Mouse (Mus musculus) hindbrain, embryonic 11.5 days (tissue): ENCODE measurements around the gene Lrrfip1. TPM values are rescaled to one million over a fixed set of nuclear protein-coding genes. Genes with fewer than 3 reads are reported as not detected.

Experiments
- ATAC-seq: fragments of 200-750 bp; cut with Nextera tagmentation; 2 replicates; pipeline ENCODE4 v1.8.0; 2017; ENCODE audit warnings: mild to moderate bottlenecking, moderate TSS enrichment, moderate library complexity; ENCODE audit not compliant: low FRiP score
- DNase-seq: peaks from one replicate; pipeline ENCODE4 v3.0.0-alpha.2; 2015; ENCODE audit warnings: low spot score
- H3K27ac ChIP-seq: fragments of 300-500 bp; sonication (generic); 2 replicates; pipeline ENCODE4 v1.5.1; 2014; ENCODE audit warnings: mild to moderate bottlenecking, low read depth, low read length
- H3K27me3 ChIP-seq: fragments of 300-500 bp; sonication (generic); 2 replicates; pipeline ENCODE4 v1.6.1; 2014; ENCODE audit warnings: mild to moderate bottlenecking, low read length, moderate library complexity, mixed read lengths; ENCODE audit not compliant: control insufficient read depth, insufficient read depth
- H3K36me3 ChIP-seq: fragments of 300-500 bp; sonication (generic); 2 replicates; pipeline ENCODE4 v1.6.1; 2014; ENCODE audit warnings: mild to moderate bottlenecking, low read length, moderate library complexity, mixed read lengths; ENCODE audit not compliant: control insufficient read depth, insufficient read depth
- H3K4me1 ChIP-seq: fragments of 300-500 bp; sonication (generic); replicated peaks from 2 replicates; pipeline ENCODE4 v1.6.1; 2014; ENCODE audit warnings: low read length, mixed read lengths; ENCODE audit not compliant: control insufficient read depth, insufficient read depth
- H3K4me2 ChIP-seq: fragments of 300-500 bp; sonication (generic); replicated peaks from 2 replicates; pipeline ENCODE4 v1.6.1; 2014; ENCODE audit warnings: mild to moderate bottlenecking, low read depth, low read length
- H3K4me3 ChIP-seq: fragments of 300-500 bp; sonication (generic); 2 replicates; pipeline ENCODE4 v1.5.1; 2014; ENCODE audit warnings: low read depth, low read length
- H3K9ac ChIP-seq: fragments of 300-500 bp; sonication (generic); 2 replicates; pipeline ENCODE4 v1.6.1; 2014; ENCODE audit warnings: low read depth, low read length
- H3K9me3 ChIP-seq: fragments of 300-500 bp; sonication (generic); 2 replicates; pipeline ENCODE4 v1.6.1; 2016; ENCODE audit warnings: low read length; ENCODE audit not compliant: control insufficient read depth
- WGBS: fragments of 180-500 bp; shearing (Covaris S2); extraction: QIAGEN DNeasy Blood & Tissue Kit; methylation state at CpG from one replicate; pipeline ENCODE4 v1.1.7; 2014; 5-methylcytosine and 5-hydroxymethylcytosine counted together
- polyA plus RNA-seq: library from polyadenylated mRNA; unstranded; fragments of >200 nt; fragmentation: Nextera tagmentation; extraction: Ambion mirVana; gene quantifications from 2 replicates; pipeline ENCODE4 v1.2.1, GENCODE M21; 2014

Gene Lrrfip1
- polyA plus RNA-seq, 1 experiment from 2014 or later = 23.5 TPM

GRCm38 (mm10) chr1:91001871-91002539 lies 3.5 kb downstream of the Lrrfip1 start:
- H3K9ac ChIP-seq = no peak overlapping the region
- H3K4me2 ChIP-seq = no peak overlapping the region
- no peaks in the 10 kb centered on the region for H3K9me3 ChIP-seq
- no peaks in the 10 kb centered on the region; the same call in 1 of the 2 replicates for H3K4me1 ChIP-seq
- no peak overlapping the region for H3K4me3 ChIP-seq
- H3K36me3 ChIP-seq = no peaks in the 10 kb centered on the region
- no peak overlapping the region for H3K27ac ChIP-seq
- ATAC-seq = no peak
- H3K27me3 ChIP-seq = peaks cover 4% of the 10 kb centered on the region; the same call in 1 of the 2 replicates
- no peak for DNase-seq
- WGBS = 86% methylated on average over 3 of the region's 3 CpGs

GRCm38 (mm10) chr1:91002641-91003040 lies 4.1 kb downstream of the Lrrfip1 start:
- H3K27ac ChIP-seq = no peak overlapping the region
- no peaks in the 10 kb centered on the region for H3K36me3 ChIP-seq
- H3K4me1 ChIP-seq = no peaks in the 10 kb centered on the region; the same call in 1 of the 2 replicates
- ATAC-seq (no peak), DNase-seq (no peak)
- H3K27me3 ChIP-seq = peaks cover 2% of the 10 kb centered on the region; the same call in 1 of the 2 replicates
- 83% methylated on average over 3 of the region's 3 CpGs for WGBS
- no peak overlapping the region for H3K9ac ChIP-seq
- H3K4me2 ChIP-seq = no peak overlapping the region
- no peak overlapping the region for H3K4me3 ChIP-seq
- no peaks in the 10 kb centered on the region for H3K9me3 ChIP-seq

DNA sequence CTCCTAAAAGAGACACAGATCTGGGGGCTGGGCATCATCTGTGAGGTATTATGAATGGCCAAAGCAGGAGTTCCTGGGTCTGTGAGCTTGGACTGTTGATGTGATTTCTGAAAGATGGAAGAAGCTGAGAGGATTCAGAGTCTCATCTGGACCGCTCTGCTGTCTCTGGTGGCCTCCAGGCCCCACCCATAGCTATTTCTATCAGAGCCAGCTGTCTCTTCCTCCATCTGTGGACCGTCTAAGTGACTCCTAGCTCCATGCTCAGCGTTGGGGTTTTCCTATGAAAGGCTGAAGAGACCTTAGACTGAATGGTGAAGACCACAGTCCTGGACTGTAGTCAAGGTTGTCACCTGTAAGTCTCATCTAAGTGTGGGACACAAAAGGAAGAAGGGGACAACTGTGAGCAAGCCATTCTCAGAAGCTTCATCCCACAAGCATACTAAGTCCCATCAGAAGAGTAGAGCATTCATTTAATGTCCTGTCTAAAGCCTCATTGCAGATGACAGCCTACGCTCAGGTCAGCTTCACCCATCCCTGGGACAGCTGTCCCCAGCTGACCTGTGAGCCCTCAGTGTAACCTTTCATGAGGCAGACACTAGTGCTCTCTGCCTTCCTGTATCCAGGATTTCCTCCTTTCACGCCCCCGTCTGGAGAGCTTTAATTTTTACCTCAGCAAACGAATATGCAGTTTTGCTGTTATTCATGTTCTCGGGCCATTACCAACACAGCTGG lies 5.2 kb downstream of the Lrrfip1 start:
- Histone ChIP-seq H3K4me1 (no peaks in the 10 kb centered on the region; the same call in 1 of the 2 replicates), H3K4me2 (no peak overlapping the region), H3K27ac (no peak overlapping the region), H3K9me3 (no peaks in the 10 kb centered on the region), H3K9ac (no peak overlapping the region), H3K36me3 (no peaks in the 10 kb centered on the region), H3K27me3 (no peaks in the 10 kb centered on the region), H3K4me3 (no peak overlapping the region)
- no peak for ATAC-seq
- no peak for DNase-seq
- 92% methylated on average over 8 of the region's 8 CpGs for WGBS

DNA sequence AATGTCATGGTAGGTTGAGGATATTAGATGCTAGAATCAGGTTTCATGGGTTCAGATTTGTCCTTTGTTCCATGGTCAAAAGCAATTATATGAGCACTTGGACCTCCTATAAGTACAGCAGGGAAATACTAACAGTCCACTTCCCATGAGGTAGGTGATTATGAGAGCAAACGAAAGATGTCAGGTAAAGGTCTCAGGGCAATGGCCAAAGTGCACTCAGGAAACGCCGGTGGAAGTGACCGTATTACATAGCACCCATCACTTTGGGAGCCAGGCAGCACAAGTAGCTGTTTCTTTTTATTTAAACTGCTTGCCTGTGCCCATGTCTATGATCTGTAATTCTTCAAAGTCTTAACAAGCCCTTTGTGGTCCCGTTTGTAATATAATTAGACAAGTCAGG lies 7.5 kb downstream of the Lrrfip1 start:
- no peak for DNase-seq
- no peak overlapping the region for H3K27ac ChIP-seq
- no peaks in the 10 kb centered on the region for H3K27me3 ChIP-seq
- H3K4me2 ChIP-seq = no peak overlapping the region
- no peak overlapping the region for H3K4me3 ChIP-seq
- ATAC-seq = no peak
- WGBS = 87% methylated on average over 5 of the region's 5 CpGs
- H3K4me1 ChIP-seq = no peaks in the 10 kb centered on the region
- no peaks in the 10 kb centered on the region for H3K36me3 ChIP-seq
- H3K9me3 ChIP-seq = no peaks in the 10 kb centered on the region
- H3K9ac ChIP-seq = no peak overlapping the region

DNA sequence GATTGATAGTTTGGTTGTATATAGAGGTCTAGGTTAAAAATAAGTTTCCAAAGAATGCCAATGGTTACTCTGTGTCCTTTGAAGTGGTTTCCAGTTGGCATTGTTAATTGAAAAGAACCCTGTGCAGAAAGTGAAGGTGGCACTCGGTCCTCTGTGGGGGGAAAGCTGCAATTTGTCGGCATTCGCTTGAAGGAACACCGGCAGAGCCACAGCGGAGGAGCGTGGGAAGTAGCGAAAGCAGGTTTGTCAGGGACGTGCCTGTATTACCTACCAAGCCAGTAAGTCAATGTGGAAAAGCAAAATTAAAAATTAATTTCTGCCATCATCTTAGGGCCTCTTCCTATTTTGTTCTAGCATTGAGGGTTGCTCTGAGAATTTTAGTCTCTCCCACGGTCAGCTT lies 8.2 kb downstream of the Lrrfip1 start:
- DNase-seq (no peak), ATAC-seq (no peak)
- no peak overlapping the region for H3K4me2 ChIP-seq
- H3K27me3 ChIP-seq = no peaks in the 10 kb centered on the region
- H3K4me3 ChIP-seq = no peak overlapping the region
- no peaks in the 10 kb centered on the region for H3K4me1 ChIP-seq
- 92% methylated on average over 9 of the region's 9 CpGs for WGBS
- no peak overlapping the region for H3K9ac ChIP-seq
- H3K36me3 ChIP-seq = no peaks in the 10 kb centered on the region
- H3K27ac ChIP-seq = no peak overlapping the region
- H3K9me3 ChIP-seq = no peaks in the 10 kb centered on the region

DNA sequence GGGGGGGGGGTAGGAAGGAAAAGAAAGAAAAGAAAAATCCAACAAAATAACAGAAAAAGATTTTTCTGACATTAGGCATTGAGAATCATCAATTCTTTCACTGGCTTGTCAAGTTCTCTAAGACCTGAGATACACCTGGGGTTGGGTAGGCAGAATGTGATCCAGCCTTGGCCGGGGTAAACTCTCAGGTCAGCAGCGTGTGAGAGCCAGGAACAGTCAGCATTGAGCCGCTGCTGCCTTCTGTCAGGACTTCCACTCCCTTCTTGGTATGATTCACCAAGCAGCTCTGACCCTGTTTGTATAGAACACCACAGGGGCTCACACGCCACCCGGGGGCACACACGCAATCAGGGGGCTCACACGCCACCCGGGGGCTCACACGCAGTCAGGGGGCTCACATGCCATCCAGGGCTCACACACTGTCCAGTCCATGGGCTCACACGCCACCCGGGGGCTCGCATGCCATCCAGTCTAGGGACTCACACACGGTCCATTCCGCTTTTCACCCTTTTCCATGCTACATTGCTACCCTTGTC lies 9.7 kb downstream of the Lrrfip1 start:
- Histone ChIP-seq H3K9me3 (no peaks in the 10 kb centered on the region), H3K4me2 (no peak overlapping the region), H3K36me3 (no peaks in the 10 kb centered on the region), H3K27me3 (no peaks in the 10 kb centered on the region), H3K27ac (no peak overlapping the region), H3K4me1 (no peaks in the 10 kb centered on the region), H3K9ac (no peak overlapping the region), H3K4me3 (no peak overlapping the region)
- 91% methylated on average over 14 of the region's 14 CpGs for WGBS
- ATAC-seq = no peak
- DNase-seq = no peak

DNA sequence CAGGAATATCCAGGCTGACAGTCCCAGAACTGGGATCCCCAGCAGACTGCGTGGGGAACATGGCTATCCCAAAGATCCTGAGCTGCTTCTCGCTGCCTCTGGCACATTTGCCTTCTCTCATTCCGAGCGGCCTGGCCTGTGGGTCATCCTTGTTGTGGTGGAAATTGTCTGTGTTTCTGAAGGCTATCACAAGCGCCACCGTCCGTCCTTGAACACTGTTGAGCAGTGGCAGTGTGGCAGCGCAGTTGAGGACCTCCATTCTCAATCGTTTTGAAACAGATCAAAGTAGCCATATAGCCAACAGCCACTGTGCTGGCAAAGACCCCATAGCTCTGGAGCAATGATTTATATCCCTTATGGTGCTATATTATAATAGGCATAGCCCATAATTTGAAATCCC lies 10.2 kb downstream of the Lrrfip1 start:
- no peak overlapping the region for H3K27ac ChIP-seq
- no peaks in the 10 kb centered on the region for H3K9me3 ChIP-seq
- H3K4me2 ChIP-seq = no peak overlapping the region
- H3K27me3 ChIP-seq = no peaks in the 10 kb centered on the region
- H3K9ac ChIP-seq = no peak overlapping the region
- H3K4me3 ChIP-seq = no peak overlapping the region
- no peaks in the 10 kb centered on the region for H3K36me3 ChIP-seq
- ATAC-seq (no peak), DNase-seq (no peak)
- no peaks in the 10 kb centered on the region for H3K4me1 ChIP-seq
- WGBS = 90% methylated on average over 9 of the region's 9 CpGs

DNA sequence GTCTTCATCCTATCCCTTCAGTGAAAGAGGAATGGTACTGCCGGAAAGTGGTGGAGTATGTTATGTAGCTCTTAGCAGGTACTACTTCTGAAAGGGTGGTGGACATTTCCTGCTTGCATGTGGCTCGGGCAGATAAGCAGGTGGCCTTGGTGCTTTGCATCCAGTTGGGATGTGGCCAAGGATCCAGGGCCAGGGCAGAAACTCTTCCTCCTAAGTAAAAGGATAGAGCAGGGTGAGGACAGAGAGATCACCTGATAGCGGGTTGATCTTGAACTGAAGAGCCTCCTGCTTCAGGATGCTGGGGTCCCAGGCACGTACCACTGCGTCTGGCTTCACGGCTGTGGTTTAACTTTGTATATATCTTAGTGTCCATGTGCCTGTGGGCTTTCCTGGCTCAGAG lies 10.7 kb downstream of the Lrrfip1 start:
- Histone ChIP-seq H3K9ac (no peak overlapping the region), H3K27ac (no peak overlapping the region), H3K9me3 (no peaks in the 10 kb centered on the region), H3K27me3 (no peaks in the 10 kb centered on the region), H3K36me3 (no peaks in the 10 kb centered on the region), H3K4me2 (no peak overlapping the region), H3K4me1 (no peaks in the 10 kb centered on the region), H3K4me3 (no peak overlapping the region)
- 91% methylated on average over 6 of the region's 6 CpGs for WGBS
- ATAC-seq (no peak), DNase-seq (no peak)

- no peak for ATAC-seq
- Histone ChIP-seq H3K4me2 (no peak overlapping the region), H3K9me3 (no peaks in the 10 kb centered on the region), H3K4me1 (no peaks in the 10 kb centered on the region), H3K27me3 (no peaks in the 10 kb centered on the region), H3K4me3 (no peak overlapping the region), H3K9ac (no peak overlapping the region), H3K27ac (no peak overlapping the region), H3K36me3 (no peaks in the 10 kb centered on the region)
- DNase-seq = no peak
- 89% methylated on average over 7 of the region's 7 CpGs for WGBS
These were observed 11.7 kb downstream of the Lrrfip1 start for GRCm38 (mm10) chr1:91010216-91010615.
